ENCODE assay signal across 8 mouse cellular contexts in genomic region chr3:80958591-80958990, GRCm38 (mm10). TPM values are rescaled to one million over a fixed set of nuclear protein-coding genes. Genes with fewer than 3 reads are reported as not detected.
DNase-seq lines count a peak whose midpoint lies in the region; ATAC-seq and TF ChIP-seq lines count a peak whose summit lies in the region.

No protein-coding gene starts in this region.

- peak; percentile 84 for TF ChIP-seq CTCF in E14TG2a.4 (conservative IDR thresholded peaks at IDR 0.05; ENCODE audit: low read length)

- no peak overlapping the region for H3K9ac ChIP-seq in neural tube, embryonic 14.5 days (replicated peaks; ENCODE audit: low read depth, low read length)

- 54% methylated on average over 1 of the region's 1 CpGs for WGBS in neural tube, embryonic 14.5 days

- H3K27ac ChIP-seq in neural tube, embryonic 14.5 days (ENCODE audit: low read depth, low read length): no peak overlapping the region

- H3K4me1 ChIP-seq in E14TG2a.4 (replicated peaks; ENCODE audit: low read depth, low read length): peaks cover 2% of the 10 kb centered on the region
- no peaks in the 10 kb centered on the region for H3K4me1 ChIP-seq in neural tube, embryonic 14.5 days (ENCODE audit: control insufficient read depth, insufficient read depth, low read length)

- peak; percentile 94 for ATAC-seq in neural tube, embryonic 14.5 days (ENCODE audit: low read depth)

- H3K4me2 ChIP-seq in neural tube, embryonic 14.5 days (ENCODE audit: low read depth, low read length): no peak overlapping the region

- no peaks in the 10 kb centered on the region for H3K27me3 ChIP-seq in E14TG2a.4 (ENCODE audit: insufficient read depth, low read length)
- H3K27me3 ChIP-seq in neural tube, embryonic 14.5 days (ENCODE audit: control insufficient read depth, insufficient read depth, low read length): no peaks in the 10 kb centered on the region

- no peaks in the 10 kb centered on the region for H3K36me3 ChIP-seq in E14TG2a.4 (ENCODE audit: insufficient read depth, low read length)
- no peaks in the 10 kb centered on the region for H3K36me3 ChIP-seq in neural tube, embryonic 14.5 days (ENCODE audit: control insufficient read depth, insufficient read depth, low read length)

- peak; percentile 76 for DNase-seq in adrenal gland, adult 2 months
- peak; percentile 27 for DNase-seq in embryo, embryonic 11.5 days (ENCODE audit: low read depth, low spot score)
- DNase-seq in heart, postnatal 10 days: peak; percentile 55 to 62
- DNase-seq in kidney, postnatal 25 days: peak; percentile 63 to 67
- peak; percentile 20 to 32 for DNase-seq in lung, adult 18-20 months
- DNase-seq in thymus, postnatal 25 days: peak; percentile 39

- H3K9me3 ChIP-seq in E14TG2a.4 (ENCODE audit: low read length): no peaks in the 10 kb centered on the region
- H3K9me3 ChIP-seq in neural tube, embryonic 14.5 days (ENCODE audit: control insufficient read depth, low read length): no peaks in the 10 kb centered on the region

- no peak overlapping the region for H3K4me3 ChIP-seq in E14TG2a.4 (replicated peaks; ENCODE audit: low read length)
- H3K4me3 ChIP-seq in neural tube, embryonic 14.5 days (ENCODE audit: low read depth, low read length): no peak overlapping the region

- intact Hi-C loops in heart, postnatal 10 days (cut with DNase I): loop anchor here (2.0 to 5.0 kb wide), 4 partner anchors 79 to 968 kb away; partner anchors contain the start of gene Pdgfc

RNA-seq across cellular contexts. Expression of gene Glrb, which starts 45.1 kb away (rescaled TPM):
- 10 to 100 TPM in 1 of 2 experiments, 1 to 10 TPM in 1; 7.1 to 15.4 TPM for total RNA-seq in adrenal gland, adult 2 months (2021)
- 1.8 and 2.5 TPM in 2 replicates for polyA plus RNA-seq in adrenal gland, adult 2 months (2012; rRNA removed)
- under 1 TPM; 0.24 to 0.35 TPM for total RNA-seq in heart, postnatal 10 days (2021)
- 45.5 and 59.8 TPM in 2 replicates for polyA plus RNA-seq in neural tube, embryonic 14.5 days (2014; fragmentation: Nextera tagmentation; extraction: Ambion mirVana)

Comparison
In these comparisons a context has a peak if more than half of its experiments do, and no peak if none do; other contexts are left out.
1. DNase-seq: peak in every context shown above with its lines; median percentile 76 in adrenal gland, adult 2 months; 65 in kidney, postnatal 25 days; 58 in heart, postnatal 10 days; 39 in thymus, postnatal 25 days; 27 in embryo, embryonic 11.5 days; 26 in lung, adult 18-20 months.
2. RNA of gene Glrb, which starts 45.1 kb away (total RNA-seq): 7.1 to 15.4 TPM in adrenal gland, adult 2 months; 0.24 to 0.35 TPM in heart, postnatal 10 days; every median in the first group is over 4 times any median in the second.